Mouse (Mus musculus): ENCODE results near the gene Sema3f. TPM values are rescaled to one million over a fixed set of nuclear protein-coding genes. Genes with fewer than 3 reads are reported as not detected.

The Sema3f gene
- polyA plus RNA-seq, 1 experiment = 31.8 TPM

DNA sequence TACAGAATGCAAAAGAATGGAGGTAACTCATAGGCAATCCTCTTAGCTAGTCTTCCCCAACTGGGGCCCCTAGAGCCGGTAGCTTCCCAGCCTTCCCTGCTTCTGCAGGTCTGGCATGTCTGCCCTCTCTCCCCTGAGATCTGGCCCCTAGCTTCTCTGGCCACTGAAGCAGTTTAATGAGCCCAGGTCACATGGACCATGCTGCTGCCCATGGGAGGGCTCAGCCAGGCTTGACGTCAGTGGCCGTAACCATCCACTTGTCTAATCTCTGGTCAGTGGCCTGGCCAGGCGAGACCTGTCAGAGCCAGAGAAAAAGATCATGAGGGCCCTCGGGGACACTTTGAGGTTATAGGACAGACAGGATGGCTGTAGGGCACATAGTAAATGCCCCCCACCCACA, 40.0 kb downstream of the Sema3f start:
- H3K27me3 ChIP-seq (ENCODE audit: control insufficient read depth, insufficient read depth, low read length) = no peaks in the 10 kb centered on the region
- no peak overlapping the region for H3K4me3 ChIP-seq (replicated peaks; ENCODE audit: insufficient read depth, low read depth, low read length)
- no peak for DNase-seq
- no peak overlapping the region for H3K27ac ChIP-seq (ENCODE audit: insufficient read depth, low read length)
- WGBS = 65% methylated on average over 5 of the region's 5 CpGs
- no peaks in the 10 kb centered on the region for H3K4me1 ChIP-seq (ENCODE audit: control insufficient read depth, insufficient read depth, low read length)
- no peak for TF ChIP-seq CTCF (IDR thresholded peaks at IDR 0.05; ENCODE audit: borderline replicate concordance, insufficient read depth, low read depth, low read length)
- TF ChIP-seq POLR2A (IDR thresholded peaks at IDR 0.05; ENCODE audit: borderline replicate concordance, insufficient read depth, low read length) = no peak

DNA sequence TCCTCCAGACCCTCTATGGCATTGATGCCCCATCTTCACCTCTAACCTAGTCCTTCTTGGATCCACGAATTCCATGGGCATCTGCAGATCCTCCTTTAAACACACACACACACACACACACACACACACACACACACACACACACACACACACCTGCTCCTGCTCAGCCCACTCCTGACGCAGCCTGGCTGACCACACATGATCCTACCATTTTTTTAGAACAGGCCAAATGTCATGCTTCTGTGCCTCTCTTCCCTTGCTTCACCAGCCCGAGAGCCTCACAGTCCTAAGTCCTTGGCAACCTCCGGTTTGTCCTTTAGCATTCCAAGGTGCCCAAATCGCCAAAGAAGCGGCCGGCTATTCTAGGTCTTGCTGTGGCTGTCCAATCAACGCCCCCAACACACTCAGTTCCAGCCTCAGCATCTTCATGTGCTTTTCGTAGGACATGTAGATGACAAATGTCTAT, 40.8 kb downstream of the Sema3f start, which contains the start of gene Slc38a3:
TSS of gene Slc38a3 (minus strand) at position 51 of the 466 bp plus-strand sequence.
- no peaks in the 10 kb centered on the region for H3K4me1 ChIP-seq (ENCODE audit: control insufficient read depth, insufficient read depth, low read length)
- no peak for TF ChIP-seq CTCF (IDR thresholded peaks at IDR 0.05; ENCODE audit: borderline replicate concordance, insufficient read depth, low read depth, low read length)
- no peak for TF ChIP-seq POLR2A (IDR thresholded peaks at IDR 0.05; ENCODE audit: borderline replicate concordance, insufficient read depth, low read length)
- DNase-seq = no peak
- H3K27me3 ChIP-seq (ENCODE audit: control insufficient read depth, insufficient read depth, low read length) = no peaks in the 10 kb centered on the region
- no peak within 1 kb of the TSS for H3K27ac ChIP-seq (ENCODE audit: insufficient read depth, low read length)
- 83% methylated on average over 9 of the region's 9 CpGs for WGBS
- no peak within 1 kb of the TSS for H3K4me3 ChIP-seq (replicated peaks; ENCODE audit: insufficient read depth, low read depth, low read length)

DNA sequence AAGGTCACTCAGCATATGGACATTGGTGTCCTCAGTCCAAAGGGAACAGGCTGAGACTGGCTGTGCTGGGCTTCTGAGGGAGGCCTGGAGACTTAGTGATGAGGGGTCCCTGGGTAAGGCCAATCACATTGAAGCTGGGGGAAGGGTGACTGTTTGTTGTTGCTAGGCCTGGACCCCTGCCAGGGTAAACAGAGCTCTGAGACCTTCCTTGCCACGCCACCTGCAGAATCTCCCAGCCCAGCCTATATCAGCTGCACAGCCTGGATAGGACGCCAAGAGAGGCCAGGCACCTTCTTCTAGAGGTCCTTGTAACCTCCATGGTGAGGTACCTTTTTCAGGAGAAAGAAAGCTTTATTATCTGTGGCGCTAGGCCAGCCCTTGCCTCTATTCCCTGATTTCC, 41.4 kb downstream of the Sema3f start:
- no peak for DNase-seq
- TF ChIP-seq CTCF (IDR thresholded peaks at IDR 0.05; ENCODE audit: borderline replicate concordance, insufficient read depth, low read depth, low read length) (no peak), POLR2A (IDR thresholded peaks at IDR 0.05; ENCODE audit: borderline replicate concordance, insufficient read depth, low read length) (no peak)
- 91% methylated on average over 3 of the region's 3 CpGs for whole genome bisulfite sequencing
- Histone ChIP-seq H3K4me3 (replicated peaks; ENCODE audit: insufficient read depth, low read depth, low read length) (no peak overlapping the region), H3K27ac (ENCODE audit: insufficient read depth, low read length) (no peak overlapping the region), H3K4me1 (ENCODE audit: control insufficient read depth, insufficient read depth, low read length) (no peaks in the 10 kb centered on the region), H3K27me3 (ENCODE audit: control insufficient read depth, insufficient read depth, low read length) (no peaks in the 10 kb centered on the region)

DNA sequence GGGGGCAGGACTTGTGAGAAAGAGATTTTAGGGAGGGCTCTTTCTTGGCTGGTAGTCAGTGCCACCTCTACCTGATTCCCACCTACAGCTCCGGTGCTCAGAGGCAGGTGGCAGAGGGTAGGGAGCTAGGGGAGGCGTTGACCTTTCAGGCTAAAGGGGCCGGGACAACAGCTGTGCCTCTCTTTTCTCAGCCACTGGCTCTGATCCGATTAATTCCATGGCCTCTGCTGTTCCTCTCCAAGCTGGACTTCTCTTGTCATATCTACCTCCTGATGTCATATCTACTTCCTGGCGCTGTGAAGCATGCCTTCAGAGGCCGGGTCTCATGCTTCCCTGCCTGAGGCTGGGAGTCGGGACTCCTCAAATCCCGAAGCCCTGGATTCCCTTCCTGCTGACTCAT, 42.3 kb downstream of the Sema3f start:
- Histone ChIP-seq H3K4me1 (ENCODE audit: control insufficient read depth, insufficient read depth, low read length) (no peaks in the 10 kb centered on the region), H3K27ac (ENCODE audit: insufficient read depth, low read length) (no peak overlapping the region), H3K4me3 (replicated peaks; ENCODE audit: insufficient read depth, low read depth, low read length) (no peak overlapping the region), H3K27me3 (ENCODE audit: control insufficient read depth, insufficient read depth, low read length) (no peaks in the 10 kb centered on the region)
- DNase-seq = no peak
- 50% methylated on average over 8 of the region's 8 CpGs for WGBS
- TF ChIP-seq POLR2A (IDR thresholded peaks at IDR 0.05; ENCODE audit: borderline replicate concordance, insufficient read depth, low read length) = no peak
- TF ChIP-seq CTCF (IDR thresholded peaks at IDR 0.05; ENCODE audit: borderline replicate concordance, insufficient read depth, low read depth, low read length) = no peak

DNA sequence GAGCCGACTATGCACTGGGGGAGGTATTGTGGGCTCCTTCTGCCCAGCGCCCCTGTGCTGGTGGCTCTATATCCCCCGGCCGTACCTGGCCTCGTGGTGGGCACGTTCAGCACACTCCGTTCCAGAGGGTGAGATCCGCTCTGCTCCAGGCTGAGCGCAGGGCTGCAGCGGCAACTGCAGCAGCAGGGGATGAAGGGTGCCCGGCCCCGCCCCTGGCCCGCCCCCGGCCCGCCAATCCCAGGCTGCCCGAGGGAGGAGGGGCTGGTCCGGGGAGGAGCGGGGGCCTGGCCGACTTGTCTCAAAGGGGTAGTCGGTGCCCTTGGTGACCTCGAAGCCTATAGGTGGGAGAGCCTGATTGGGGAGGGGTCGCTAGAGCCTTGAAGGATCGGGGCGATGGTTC, 43.1 kb downstream of the Sema3f start:
- Histone ChIP-seq H3K27me3 (ENCODE audit: control insufficient read depth, insufficient read depth, low read length) (no peaks in the 10 kb centered on the region), H3K27ac (ENCODE audit: insufficient read depth, low read length) (no peak overlapping the region), H3K4me1 (ENCODE audit: control insufficient read depth, insufficient read depth, low read length) (no peaks in the 10 kb centered on the region), H3K4me3 (replicated peaks; ENCODE audit: insufficient read depth, low read depth, low read length) (peak overlapping the region; percentile 23)
- 2% methylated on average over 23 of the region's 24 CpGs for WGBS
- DNase-seq = no peak
- TF ChIP-seq CTCF (IDR thresholded peaks at IDR 0.05; ENCODE audit: borderline replicate concordance, insufficient read depth, low read depth, low read length) (no peak), POLR2A (IDR thresholded peaks at IDR 0.05; ENCODE audit: borderline replicate concordance, insufficient read depth, low read length) (0 out of 2 replicates have a peak, but pooled peaks have one; percentile 30)

DNA sequence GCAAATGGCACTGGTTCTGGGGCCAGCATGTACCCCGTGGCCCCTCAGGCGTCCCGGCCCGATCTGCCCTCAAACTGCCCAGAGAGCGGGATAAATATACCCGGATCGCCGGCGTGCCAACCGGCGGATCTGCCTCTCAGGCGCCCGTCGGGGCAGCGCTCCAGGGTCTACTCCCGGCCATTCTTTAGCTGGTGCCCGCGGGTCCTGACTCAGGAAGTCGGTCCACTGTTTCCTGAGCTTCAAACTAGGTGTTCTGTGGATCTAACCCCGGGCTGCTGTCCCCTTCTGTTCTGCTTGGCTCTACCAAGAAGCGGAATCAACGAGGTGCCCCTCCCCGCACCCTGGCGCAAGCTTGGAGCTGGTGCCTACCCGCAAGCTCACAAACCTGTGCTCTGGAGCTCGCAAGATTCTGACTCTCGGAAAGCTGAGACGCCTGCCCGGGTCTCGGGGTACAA, 43.5 kb downstream of the Sema3f start:
- 2% methylated on average over 30 of the region's 30 CpGs for WGBS
- peak overlapping the region; percentile 23 for H3K4me3 ChIP-seq (replicated peaks; ENCODE audit: insufficient read depth, low read depth, low read length)
- no peak for TF ChIP-seq POLR2A (IDR thresholded peaks at IDR 0.05; ENCODE audit: borderline replicate concordance, insufficient read depth, low read length)
- no peak for TF ChIP-seq CTCF (IDR thresholded peaks at IDR 0.05; ENCODE audit: borderline replicate concordance, insufficient read depth, low read depth, low read length)
- H3K27me3 ChIP-seq (ENCODE audit: control insufficient read depth, insufficient read depth, low read length) = no peaks in the 10 kb centered on the region
- no peaks in the 10 kb centered on the region for H3K4me1 ChIP-seq (ENCODE audit: control insufficient read depth, insufficient read depth, low read length)
- peak in 1 of 2 experiments; percentile 24 for DNase-seq
- no peak overlapping the region for H3K27ac ChIP-seq (ENCODE audit: insufficient read depth, low read length)

DNA sequence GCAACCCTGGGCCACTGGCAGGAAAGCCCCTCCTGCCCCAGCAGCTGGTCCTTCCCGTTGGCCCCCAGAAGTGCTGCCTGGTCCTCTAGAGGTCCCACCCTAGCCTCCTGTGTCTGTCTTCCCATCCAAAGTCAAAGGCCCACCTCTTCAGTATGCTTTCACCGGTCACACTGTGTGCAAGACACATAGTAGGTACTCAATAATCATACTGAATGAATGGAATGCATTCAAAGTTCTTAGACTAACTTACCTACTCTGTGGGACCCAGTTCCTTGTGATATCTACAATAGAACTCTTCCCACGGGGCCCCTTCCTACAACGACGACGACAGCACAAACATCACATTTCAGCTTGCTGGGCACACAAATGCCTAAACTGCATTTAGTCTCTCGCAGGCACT, 45.0 kb downstream of the Sema3f start:
- WGBS = 75% methylated on average over 7 of the region's 7 CpGs
- DNase-seq = no peak
- no peak overlapping the region for H3K27ac ChIP-seq (ENCODE audit: insufficient read depth, low read length)

DNA sequence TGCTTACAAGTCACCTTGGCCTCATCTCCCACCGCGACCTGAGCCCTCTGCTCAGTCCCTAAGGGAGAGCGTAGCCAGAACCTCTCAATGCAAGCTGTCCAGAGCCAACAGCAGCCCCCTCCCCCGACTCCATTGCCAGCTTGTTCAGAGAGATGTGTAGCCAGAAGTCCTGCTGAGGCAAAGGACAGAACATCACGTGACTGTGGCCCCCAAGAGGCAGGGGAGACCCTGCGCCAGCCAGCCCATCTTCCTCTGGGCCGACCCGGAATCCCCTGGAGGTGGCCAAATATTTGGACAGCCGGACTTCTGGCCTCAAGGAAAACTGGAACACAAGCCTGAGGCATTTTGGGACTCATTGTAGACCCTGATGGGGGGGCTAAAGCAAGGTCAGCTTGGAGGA, 46.8 kb downstream of the Sema3f start:
- Histone ChIP-seq H3K27me3 (ENCODE audit: control insufficient read depth, insufficient read depth, low read length) (no peaks in the 10 kb centered on the region), H3K27ac (ENCODE audit: insufficient read depth, low read length) (no peak overlapping the region), H3K4me3 (replicated peaks; ENCODE audit: insufficient read depth, low read depth, low read length) (no peak overlapping the region), H3K4me1 (ENCODE audit: control insufficient read depth, insufficient read depth, low read length) (no peaks in the 10 kb centered on the region)
- TF ChIP-seq CTCF (IDR thresholded peaks at IDR 0.05; ENCODE audit: borderline replicate concordance, insufficient read depth, low read depth, low read length) (no peak), POLR2A (IDR thresholded peaks at IDR 0.05; ENCODE audit: borderline replicate concordance, insufficient read depth, low read length) (no peak)
- peak in 1 of 2 experiments; percentile 51 for DNase-seq
- WGBS = 34% methylated on average over 9 of the region's 9 CpGs

More for the DNA sequence above, 45.0 kb downstream of the Sema3f start:
- Histone ChIP-seq H3K4me3 (replicated peaks; ENCODE audit: insufficient read depth, low read depth, low read length) (peak overlapping the region; percentile 3), H3K27me3 (ENCODE audit: control insufficient read depth, insufficient read depth, low read length) (no peaks in the 10 kb centered on the region), H3K4me1 (ENCODE audit: control insufficient read depth, insufficient read depth, low read length) (no peaks in the 10 kb centered on the region)
- no peak for TF ChIP-seq CTCF (IDR thresholded peaks at IDR 0.05; ENCODE audit: borderline replicate concordance, insufficient read depth, low read depth, low read length)
- no peak for TF ChIP-seq POLR2A (IDR thresholded peaks at IDR 0.05; ENCODE audit: borderline replicate concordance, insufficient read depth, low read length)
